Mouse (Mus musculus): ENCODE results near the gene D17H6S53E.

DNA sequence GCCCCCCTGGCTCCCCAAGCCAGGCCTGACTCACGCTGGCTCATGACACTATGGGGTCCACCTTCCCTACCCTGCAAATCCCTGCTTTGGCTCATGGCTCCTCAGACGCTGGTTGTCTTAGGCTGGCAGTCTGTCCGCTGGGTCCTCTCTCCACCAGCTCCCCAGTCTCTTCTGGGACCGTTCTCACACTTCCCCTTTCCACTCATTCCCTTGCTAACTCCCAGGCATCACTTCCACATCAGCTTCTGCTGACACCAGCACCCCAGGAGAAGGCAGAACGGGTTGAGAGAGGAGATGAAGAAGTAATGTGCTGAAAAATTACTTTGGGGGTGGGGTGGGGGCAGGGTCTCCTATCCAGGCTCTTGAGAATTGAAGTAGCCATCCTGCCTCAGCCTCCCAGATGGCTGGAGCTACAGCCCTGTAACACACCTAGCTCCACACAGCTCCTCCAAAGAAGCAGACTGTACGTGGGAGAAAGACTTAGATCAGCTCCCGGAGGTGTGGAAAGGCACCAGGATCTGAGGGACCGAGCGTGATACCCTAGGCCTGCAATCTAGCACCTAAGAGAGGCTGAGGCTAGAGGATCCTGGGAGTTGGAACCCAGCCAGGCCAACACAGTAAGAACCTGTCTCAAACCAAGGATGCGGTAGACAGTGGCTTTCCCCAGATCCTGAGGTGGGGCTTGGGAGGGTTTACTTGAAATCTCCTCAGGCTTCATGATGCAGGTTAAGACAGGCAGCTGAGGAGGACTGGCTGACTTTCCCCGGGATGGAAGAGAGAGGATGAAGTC is 46.5 kb downstream of the D17H6S53E start:
- TF ChIP-seq CTCF (IDR thresholded peaks at IDR 0.05), result no peak
- no peak for TF ChIP-seq EP300 (IDR thresholded peaks at IDR 0.05; ENCODE audit: insufficient read depth, low read depth, low read length)
- TF ChIP-seq POLR2A (IDR thresholded peaks at IDR 0.05; ENCODE audit: insufficient read depth, low read depth, low read length), result peak; percentile 49; the same call in 1 of the 2 replicates

Measured in heart, adult 2 months (tissue).